Mouse (Mus musculus) forelimb bud, embryonic 11.5 days (tissue): ENCODE data around the gene Nemp1.

ENCODE experiments used
- DNase-seq: peaks from one replicate; pipeline ENCODE4 v3.0.0-alpha.2; 2012; ENCODE audit warnings: low read depth, low spot score

Gene Nemp1

DNA sequence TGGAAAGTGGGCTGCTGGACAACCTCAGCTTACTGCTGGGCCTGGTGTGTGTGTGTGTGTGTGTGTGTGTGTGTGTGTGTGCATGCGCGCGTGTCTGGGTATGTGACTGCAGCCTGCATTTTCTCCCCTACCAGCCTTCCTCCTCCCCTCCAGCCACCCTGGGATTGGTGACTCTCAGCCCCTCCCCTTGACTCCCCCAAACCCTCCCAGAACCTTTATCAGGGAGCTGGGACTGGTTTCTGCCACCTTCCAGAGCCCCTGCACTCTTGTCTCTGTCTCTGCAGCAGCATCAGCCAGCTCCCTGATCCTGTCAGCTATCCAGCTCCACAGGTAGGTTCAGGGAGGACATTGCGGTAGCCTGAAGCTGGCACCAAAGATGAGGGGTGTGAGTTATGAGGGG, 58.4 kb downstream of the Nemp1 start:
- no peak for DNase-seq

DNA sequence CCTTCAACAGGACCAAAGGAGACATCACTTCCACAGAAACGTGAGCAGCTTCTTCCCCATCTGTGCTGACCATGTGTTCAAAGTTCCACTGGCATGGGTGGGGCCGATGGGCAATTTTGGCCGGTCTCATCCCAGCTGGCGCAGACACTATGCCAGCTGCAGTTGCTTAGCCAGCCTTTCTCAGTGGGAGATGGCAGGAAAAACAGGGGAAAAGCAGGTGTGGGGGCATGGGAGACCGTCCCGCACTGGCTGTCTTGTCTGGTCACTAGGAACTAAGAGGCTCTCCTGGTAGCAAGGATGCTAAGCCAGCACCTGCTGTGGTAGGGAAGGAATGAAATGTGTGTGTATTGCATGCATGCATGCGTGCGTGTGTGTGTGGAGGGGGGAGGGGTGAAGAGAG, 61.7 kb downstream of the Nemp1 start:
- no peak for DNase-seq

- DNase-seq: no peak
Observed at GRCm38 (mm10) chr10:127730285-127730932, 63.7 kb downstream of the Nemp1 start.

DNA sequence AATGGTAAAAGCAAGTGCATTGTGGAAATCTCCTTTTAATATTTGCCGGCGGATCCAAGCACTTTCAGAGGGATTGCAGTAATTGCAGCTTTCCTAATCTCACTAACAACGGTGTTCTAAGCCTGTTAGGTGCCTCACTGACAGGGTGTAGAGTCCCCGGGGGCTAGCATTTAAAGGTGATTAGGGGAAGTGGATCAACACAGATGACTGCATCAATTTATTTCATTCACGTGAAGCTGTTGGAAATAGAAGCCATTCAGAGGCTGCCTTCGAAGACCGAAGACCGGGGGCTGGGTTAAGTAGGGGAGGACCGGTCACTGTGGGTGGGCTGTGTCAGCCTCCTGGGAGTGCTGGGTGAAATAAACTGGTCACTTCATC, 64.2 kb downstream of the Nemp1 start:
- DNase-seq: no peak

DNA sequence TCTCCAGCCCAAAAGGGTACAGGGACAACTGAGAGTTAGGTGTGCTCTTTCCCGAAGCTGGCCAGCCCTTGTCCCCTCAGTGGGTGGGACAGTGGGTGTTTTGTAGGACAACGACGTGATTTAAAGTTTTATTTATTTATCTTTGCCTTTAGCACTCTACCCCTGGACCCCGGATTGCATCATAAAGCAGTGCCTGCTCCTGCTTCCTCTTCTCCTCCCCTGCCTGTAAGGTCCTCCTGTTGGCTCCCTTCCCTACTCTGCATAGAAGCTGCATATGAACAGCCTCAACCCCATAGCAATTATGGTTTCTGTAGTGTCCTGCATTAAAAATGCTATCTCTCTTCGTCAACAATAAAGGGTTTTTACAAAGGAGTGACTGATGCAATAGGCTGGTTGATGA, 64.7 kb downstream of the Nemp1 start:
- no peak for DNase-seq

GRCm38 (mm10) chr10:127734434-127734833, 67.7 kb downstream of the Nemp1 start:
- DNase-seq: no peak

DNA sequence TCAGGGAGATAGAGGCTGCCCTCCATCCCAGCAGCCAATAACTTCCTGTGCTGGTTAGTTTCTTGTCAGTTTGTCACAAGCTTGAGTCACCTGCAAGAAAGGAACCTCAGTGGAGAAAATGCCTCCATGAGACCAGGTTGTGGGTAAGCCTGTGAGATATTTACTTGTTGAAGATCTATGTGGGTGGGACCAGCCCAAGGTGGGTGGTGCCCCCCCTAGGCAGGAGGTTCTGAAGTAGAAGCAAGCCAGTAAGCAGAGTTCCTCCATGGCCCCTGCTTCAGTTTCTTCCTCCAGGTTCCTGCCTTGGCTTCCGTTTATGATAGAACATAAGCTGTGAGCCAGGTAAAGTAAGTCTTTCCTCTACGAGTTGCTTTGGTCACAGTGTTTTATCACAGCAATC, 69.6 kb downstream of the Nemp1 start:
- DNase-seq: no peak

DNA sequence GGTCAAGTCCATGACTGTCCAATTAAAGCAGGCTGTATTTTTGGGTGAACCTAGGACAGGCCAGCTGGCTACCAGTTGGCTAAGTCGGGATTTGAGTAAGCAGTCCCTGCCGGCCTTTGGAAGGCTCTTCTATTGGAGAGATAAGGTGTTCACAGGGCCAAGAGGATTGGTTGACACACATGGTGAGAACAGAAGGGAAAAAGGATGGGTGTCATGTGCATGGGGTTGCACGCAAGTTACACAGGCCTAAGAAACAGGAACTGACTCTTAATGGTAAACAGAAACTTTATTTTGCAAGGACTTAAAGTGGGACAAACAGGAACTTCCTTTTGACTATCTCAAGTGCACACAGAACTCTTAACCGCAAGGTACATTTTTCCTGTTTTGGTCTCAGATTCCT, 70.2 kb downstream of the Nemp1 start:
- DNase-seq: no peak

DNA sequence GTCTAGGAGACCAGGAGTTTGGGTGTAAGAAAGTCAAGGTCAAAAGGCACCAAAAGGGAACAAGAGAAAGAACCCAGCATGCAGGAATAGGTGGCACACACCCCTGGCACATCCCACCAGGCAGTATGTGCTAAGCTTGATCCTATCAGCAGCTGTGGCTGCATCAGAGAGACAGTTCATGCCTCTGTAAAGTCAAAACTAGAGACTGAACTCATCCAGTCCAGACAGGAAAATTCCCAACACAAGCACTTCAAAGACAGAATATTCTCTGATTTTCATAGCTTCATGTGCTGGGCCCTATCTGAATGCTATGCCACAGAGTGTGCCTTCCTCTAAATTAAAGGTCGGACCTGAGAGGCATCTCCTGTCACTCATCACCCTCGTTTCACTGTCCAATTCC, 70.9 kb downstream of the Nemp1 start:
- DNase-seq: no peak

GRCm38 (mm10) chr10:127738151-127738882, 71.6 kb downstream of the Nemp1 start:
- peak; percentile 57 for DNase-seq

DNA sequence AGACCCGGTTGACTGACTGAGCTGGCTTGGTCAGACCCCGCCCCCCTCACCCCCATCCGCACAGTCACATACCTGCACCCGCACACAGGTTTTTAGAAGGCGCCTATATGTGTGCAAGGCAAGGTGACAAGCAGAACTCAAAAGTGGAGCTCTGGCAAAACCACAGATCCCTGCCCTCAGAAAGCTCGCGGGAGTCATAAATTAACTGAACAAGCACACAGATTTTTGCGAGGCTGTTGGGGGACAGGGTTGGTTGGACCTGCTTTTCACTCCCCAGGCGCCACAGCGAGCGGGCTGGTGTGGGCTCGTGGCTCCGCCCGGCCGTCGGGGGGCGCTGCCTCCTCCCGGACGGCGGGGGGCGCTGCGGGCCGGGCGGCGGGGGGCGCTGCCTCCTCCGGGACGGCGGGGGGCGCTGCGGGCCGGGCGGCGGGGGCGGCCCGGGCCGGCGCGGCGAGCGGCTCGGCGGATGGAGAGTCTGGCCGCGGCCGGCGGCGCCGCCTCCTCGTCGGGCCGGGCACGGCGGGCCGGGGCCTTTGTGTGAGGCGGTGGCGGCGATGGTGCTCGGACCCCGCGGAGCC, 72.5 kb downstream of the Nemp1 start, which contains the start of gene Zbtb39:
Gene Zbtb39 (plus strand): TSS at position 456 of the 578 bp plus-strand sequence.
- DNase-seq: peak; percentile 76

- no peak for DNase-seq
Observed at GRCm38 (mm10) chr10:127739661-127740161, 73.0 kb downstream of the Nemp1 start.

- peak; percentile 38 for DNase-seq
Observed at GRCm38 (mm10) chr10:127744661-127745060, 78.0 kb downstream of the Nemp1 start.

- no peak for DNase-seq
Observed at GRCm38 (mm10) chr10:127745886-127746285, 79.2 kb downstream of the Nemp1 start.

- no peak for DNase-seq
Observed at GRCm38 (mm10) chr10:127747254-127747653, 80.6 kb downstream of the Nemp1 start.

- DNase-seq: no peak
Observed at GRCm38 (mm10) chr10:127748847-127749612, 82.3 kb downstream of the Nemp1 start.

- DNase-seq: no peak
Observed at GRCm38 (mm10) chr10:127750136-127750777, 83.6 kb downstream of the Nemp1 start.
